Mouse (Mus musculus) T-helper 1 cell (primary cell): ENCODE data around the gene Traip.

ENCODE experiments used
- in situ Hi-C: fragments of 300-600 bp; cut with MboI, MseI; formaldehyde crosslinking; loops from one replicate; pipeline ENCODE4 v1.15.1; 2025; ENCODE audit warnings: high pct_unique_total_duplicates

Gene Traip

GRCm38 (mm10) chr9:107934146-107934545, 15.8 kb upstream of the Traip start:
- in situ Hi-C loops, result no loop called here

- in situ Hi-C loops, result no loop called here
Measured at GRCm38 (mm10) chr9:107935374-107935773, 14.6 kb upstream of the Traip start, which contains the start of gene Camkv. TSS of gene Camkv (plus strand) at chr9:107935674.

DNA sequence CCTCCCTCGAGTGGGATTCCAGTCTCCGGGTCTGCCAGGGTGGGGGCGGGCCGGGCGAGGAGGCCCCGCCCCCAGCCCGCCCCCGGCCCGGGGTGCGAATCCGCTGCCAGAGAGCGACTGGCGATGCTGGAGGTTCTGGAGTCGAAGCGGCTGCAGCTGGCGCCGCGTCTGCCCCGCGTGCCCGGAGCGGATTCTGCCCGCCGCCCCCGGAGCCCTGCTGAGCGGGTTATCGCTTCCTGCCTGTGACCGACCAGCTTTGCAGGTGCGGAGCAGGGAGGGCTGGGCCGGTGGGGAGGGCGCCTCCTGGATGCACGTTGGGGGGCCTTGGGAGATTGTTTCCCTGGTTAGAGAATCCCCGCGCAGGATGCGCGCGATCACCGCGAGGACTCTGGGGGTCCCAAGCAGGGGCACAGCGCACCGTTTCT, 14.1 kb upstream of the Traip start:
- in situ Hi-C loops, result no loop called here

- in situ Hi-C loops, result no loop called here
Measured at GRCm38 (mm10) chr9:107936215-107936822, 13.6 kb upstream of the Traip start.

GRCm38 (mm10) chr9:107936831-107937230, 13.1 kb upstream of the Traip start:
- in situ Hi-C loops, result no loop called here

DNA sequence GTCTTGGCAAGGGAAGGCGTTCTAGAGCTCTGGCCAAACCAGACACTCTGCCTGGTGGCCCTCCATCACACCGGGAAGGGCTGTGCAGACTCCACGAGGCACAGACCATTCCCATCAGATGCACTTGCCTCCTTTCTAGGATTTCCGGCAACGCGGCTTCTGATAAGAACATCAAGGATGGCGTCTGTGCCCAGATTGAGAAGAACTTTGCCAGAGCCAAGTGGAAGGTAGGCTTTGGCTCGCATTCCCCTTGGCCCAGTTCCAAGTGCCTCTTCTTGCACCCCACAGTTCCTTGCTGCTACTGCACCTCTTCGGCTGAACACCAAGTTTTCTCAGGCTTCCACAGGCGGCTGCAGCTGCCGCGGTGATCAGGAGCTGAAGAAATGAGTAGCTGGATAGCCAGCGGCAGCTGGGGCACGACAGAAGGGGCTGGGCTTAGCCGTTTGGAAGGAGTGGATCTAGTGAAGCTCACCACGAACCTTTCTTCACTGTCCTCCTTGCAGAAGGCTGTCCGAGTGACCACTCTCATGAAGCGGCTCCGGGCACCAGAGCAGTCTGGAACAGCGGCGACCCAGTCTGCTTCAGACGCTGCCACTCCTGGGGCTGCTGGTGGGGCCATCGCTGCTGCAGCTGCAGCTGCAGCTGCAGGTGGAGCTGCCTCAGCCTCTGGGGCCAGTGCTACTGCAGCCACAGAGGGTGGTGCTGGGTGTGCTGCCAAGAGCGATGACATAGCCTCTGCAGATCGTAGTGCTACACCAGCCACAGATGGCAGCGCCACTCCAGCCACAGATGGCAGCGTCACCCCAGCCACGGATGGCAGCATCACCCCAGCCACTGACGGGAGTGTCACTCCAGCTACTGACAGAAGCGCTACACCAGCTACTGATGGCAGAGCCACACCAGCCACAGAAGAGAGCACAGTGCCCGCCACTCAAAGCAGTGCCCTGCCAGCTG, 2.4 kb upstream of the Traip start:
- in situ Hi-C loops, result no loop called here

- in situ Hi-C loops, result no loop called here
Measured at GRCm38 (mm10) chr9:107949184-107949921, 583 bp upstream of the Traip start.

GRCm38 (mm10) chr9:107950460-107951355, 772 bp downstream of the Traip start:
- in situ Hi-C loops, result no loop called here

GRCm38 (mm10) chr9:107955613-107956289, 5.8 kb downstream of the Traip start:
- in situ Hi-C loops, result no loop called here

GRCm38 (mm10) chr9:107957141-107957540, 7.2 kb downstream of the Traip start:
- in situ Hi-C loops, result no loop called here

DNA sequence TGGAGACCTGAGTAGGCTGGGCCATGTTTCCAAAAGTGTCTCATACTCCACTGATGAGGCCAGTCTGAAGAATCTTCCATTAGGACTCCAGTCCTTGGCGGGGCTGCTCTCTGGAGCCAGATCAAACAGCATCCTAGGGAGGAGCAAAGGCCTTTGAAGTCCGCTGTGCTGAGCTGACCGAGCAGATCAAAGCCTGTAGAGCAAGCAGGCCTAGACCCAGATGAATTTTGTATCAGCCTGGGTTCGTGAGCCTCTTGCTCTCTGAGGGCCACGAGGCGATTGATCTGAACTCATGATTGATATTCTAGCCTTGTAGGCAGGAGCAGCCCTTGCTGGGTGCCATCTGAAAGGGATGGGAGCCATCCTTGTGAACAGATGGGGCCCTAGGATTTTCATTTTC, 10.0 kb downstream of the Traip start:
- in situ Hi-C loops, result loop anchor here (5.0 kb wide), 1 partner anchor 107 kb away; no protein-coding TSS in a partner anchor

DNA sequence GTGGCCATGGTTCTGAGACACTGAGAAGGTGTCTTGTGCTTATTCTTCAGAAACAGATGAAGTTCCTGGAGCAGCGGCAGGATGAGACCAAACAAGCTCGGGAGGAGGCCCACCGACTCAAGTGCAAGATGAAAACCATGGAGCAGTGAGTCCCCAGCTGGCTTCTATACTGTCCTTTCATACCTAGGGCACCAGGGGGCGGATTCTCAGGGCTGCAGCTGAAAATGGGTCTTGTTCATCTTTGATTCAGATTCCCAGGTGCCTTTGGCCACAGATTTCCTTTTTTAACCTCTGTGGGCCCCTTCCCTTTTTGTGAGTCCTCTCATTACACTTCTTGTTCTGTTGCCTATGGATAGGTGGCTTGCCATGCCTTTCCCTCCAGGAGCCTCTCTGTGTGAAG, 11.0 kb downstream of the Traip start:
- in situ Hi-C loops, result loop anchor here (5.0 kb wide), 1 partner anchor 106 kb away; no protein-coding TSS in a partner anchor

DNA sequence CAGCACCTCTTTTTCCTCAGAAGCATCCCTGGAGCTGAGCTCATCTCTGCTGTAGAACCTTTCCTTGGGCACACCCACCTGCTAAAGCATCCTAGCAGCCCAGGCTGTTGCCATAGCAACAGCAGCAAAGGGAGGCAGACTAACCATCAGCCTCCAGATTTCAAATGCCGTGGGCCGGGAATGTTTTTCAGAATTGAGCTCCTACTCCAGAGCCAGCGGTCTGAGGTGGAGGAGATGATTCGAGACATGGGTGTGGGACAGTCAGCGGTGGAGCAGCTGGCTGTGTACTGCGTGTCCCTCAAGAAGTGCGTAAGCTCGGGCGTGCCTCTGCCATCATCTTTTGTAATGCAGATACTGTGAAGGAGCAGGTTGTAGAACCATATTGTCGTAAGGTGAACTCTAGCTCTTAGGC, 11.4 kb downstream of the Traip start:
- in situ Hi-C loops, result loop anchor here (5.0 kb wide), 1 partner anchor 106 kb away; no protein-coding TSS in a partner anchor

DNA sequence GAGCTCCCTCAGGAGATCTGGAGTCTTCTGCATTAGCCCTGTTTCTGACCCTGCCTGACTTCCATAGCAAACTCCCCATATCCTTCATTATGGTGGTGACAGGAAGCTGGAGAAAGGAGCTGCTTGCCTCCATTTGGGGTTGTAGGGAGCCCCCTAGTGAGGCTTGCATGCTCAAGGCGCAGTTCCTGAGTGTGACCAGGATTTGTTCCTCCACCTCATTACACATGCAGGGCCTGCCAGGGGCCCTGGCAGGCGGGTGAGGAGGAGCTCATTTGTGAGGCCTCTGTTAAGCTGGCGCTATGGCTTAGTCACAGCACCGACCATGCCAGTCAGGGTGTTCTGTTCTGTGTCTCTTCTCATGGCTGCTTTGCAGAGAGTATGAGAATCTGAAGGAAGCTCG, 11.9 kb downstream of the Traip start:
- in situ Hi-C loops, result loop anchor here (5.0 kb wide), 1 partner anchor 105 kb away; no protein-coding TSS in a partner anchor

DNA sequence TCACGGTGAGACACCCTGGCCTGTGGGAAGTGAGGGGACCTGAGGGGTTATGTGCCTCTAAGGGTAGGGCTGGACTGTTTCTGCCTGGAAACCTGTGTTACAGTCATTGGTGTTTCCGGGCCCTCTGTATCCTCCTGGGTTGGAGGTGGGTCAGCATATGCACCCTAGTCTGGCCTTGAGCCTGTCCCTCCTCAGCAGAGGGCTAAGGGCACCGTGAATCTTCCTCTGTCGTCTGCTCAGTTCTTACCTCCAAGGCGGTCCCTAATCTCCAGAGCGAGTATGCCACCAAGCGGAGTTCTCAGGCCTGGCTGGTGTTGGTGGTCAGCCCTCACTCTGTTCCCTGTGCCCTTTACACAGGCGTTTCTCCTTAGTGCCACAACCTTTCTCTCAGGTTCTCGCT, 13.0 kb downstream of the Traip start:
- in situ Hi-C loops, result loop anchor here (5.0 kb wide), 1 partner anchor 104 kb away; no protein-coding TSS in a partner anchor

DNA sequence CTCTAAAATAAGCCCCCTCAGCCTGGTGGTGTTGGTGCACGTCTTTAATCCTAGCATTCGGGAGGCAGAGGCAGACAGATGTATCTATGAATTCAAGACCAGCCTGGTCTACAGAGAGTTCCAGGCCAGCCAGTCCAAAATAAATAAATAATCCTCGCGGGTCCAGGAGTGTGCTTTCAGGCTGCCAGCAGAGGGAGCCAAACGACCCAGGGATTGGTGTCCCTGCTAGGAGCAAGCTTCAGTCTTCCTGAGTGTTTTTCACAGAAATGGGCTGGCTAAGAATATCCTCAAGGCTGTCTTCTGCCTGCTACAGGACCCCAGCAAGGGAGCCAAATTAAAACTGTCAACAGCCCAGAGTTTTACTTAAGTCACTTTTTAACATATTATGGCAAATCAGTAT, 13.8 kb downstream of the Traip start:
- in situ Hi-C loops, result loop anchor here (5.0 kb wide), 1 partner anchor 104 kb away; no protein-coding TSS in a partner anchor

GRCm38 (mm10) chr9:107964681-107965080, 14.7 kb downstream of the Traip start:
- in situ Hi-C loops, result loop anchor here (5.0 kb wide), 1 partner anchor 103 kb away; no protein-coding TSS in a partner anchor

- in situ Hi-C loops, result no loop called here
Measured at GRCm38 (mm10) chr9:107966676-107967075, 16.7 kb downstream of the Traip start.

- in situ Hi-C loops, result no loop called here
Measured at GRCm38 (mm10) chr9:107967437-107967836, 17.5 kb downstream of the Traip start.

- in situ Hi-C loops, result no loop called here
Measured at GRCm38 (mm10) chr9:107968531-107968930, 18.6 kb downstream of the Traip start.
